Mouse (Mus musculus): ENCODE results near the gene Kank3.
"Not testable (repeated sequence)": the region's sequence is repeated elsewhere in the genome, so short reads cannot be mapped to it uniquely, and the experiment has no call there.

The Kank3 gene

GRCm38 (mm10) chr17:33808192-33808591, 2.1 kb upstream of the Kank3 start:
- no peak for DNase-seq

DNA sequence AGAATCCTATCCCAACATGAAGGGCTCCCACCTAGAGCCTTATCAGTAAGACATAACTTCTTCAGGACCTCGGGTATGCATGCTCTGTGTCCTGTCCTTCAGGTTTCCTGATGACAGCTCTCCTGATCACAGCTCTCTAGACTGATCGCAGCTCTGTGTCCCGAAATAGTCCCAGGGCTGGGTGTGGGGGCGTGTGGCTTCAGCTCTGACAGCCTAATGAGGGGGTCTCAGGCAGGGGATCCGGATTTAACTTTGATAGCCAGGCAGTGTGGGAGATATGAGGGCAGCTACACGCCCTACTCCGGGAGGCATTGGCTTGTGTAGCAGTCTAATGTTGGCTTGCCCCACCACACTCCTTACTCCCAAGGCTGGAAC, 810 bp downstream of the Kank3 start:
- no peak for DNase-seq

DNA sequence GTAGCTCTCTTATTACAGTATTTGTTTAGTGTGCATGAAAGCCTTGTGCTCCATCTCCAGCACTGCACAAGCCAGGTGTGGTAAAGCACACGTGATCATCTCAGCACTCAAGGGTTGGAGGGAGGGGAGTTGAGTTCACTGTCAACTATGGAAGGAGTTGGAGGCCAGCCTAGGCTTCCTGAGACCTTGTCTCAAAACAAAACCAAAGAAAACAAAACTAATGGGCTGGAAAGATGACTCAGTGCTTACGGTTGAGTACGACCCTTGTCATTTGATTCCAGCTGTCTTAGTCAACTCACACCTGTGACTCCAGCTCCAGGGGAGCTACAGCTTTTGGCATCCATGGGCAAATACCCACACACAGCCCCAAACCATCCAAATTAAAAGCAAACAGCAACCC, 2.2 kb downstream of the Kank3 start:
- DNase-seq = no peak

DNA sequence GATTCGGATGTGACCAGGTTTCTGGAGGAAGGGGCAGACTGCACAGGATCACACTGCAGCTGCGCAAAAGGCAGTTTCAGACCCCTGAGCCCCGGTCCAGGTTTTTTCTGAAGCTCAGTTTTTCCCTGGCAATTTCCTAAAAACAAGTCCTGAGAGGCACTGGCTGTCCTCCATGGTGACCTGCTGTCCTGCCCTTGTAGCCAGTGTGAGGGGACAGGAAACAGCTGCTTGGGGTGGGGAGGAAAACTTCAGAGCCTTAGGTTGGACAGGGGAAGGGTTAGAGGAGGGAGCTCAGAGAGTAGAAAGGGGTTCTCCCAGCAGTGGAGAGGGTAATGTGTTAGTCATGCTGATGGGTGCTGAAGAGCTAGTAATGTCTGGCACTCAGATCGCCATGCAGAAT, 2.7 kb downstream of the Kank3 start:
- DNase-seq = no peak

- no peak for DNase-seq
These were observed 5.1 kb downstream of the Kank3 start for GRCm38 (mm10) chr17:33815399-33815798.

GRCm38 (mm10) chr17:33816612-33817011, 6.3 kb downstream of the Kank3 start:
- DNase-seq = no peak

GRCm38 (mm10) chr17:33817184-33817968, 7.1 kb downstream of the Kank3 start:
- peak; percentile 98 for DNase-seq

GRCm38 (mm10) chr17:33817969-33818643, 7.8 kb downstream of the Kank3 start:
- no peak for DNase-seq

DNA sequence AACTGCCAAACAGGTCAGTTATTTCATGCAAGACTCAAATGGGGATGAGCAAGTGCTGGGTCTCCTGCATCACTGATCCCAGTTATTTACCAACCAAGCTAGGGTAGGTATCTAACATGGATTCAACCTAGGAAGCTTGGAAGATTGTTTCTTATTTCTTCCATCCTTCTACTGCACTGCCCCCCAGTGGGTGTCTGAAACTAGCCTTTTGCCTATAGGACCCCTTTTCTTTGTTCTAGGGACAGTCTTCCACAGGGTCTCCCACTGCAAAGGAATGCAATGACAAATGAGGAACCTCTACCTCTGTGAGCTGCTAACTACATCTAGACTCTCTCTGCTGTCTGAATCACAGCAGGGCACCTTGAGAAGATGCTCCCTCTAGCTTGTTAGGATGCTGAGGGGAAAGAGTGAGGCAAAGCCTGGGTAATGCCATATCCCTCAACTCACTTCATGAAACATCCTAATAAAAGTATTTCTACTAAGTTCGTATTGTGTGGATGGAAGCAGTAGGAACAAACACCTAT, 12.2 kb downstream of the Kank3 start:
- DNase-seq = no peak

- DNase-seq = not testable (repeated sequence)
These were observed 12.9 kb downstream of the Kank3 start for GRCm38 (mm10) chr17:33823171-33823570.

GRCm38 (mm10) chr17:33824084-33824996, 14.0 kb downstream of the Kank3 start, which contains the start of the genes Rps28 and Ndufa7:
Gene Rps28 (minus strand): TSS chr17:33824562.
Gene Ndufa7 (plus strand): TSS chr17:33824572.
- peak; percentile 97 for DNase-seq

DNA sequence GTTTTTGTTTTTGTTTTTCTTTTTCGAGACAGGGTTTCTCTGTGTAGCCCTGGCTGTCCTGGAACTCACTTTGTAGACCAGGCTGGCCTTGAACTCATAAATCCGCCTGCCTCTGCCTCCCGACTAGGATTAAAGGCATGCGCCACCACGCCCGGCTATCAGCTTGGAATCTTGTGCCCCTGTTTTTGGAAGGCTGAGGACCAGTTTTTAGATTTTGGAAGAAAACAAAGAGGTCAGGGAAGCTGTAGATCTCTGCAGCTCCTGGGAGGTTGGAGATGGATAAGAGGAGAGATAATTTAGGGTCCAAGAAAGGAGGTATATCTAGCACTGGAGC, 14.6 kb downstream of the Kank3 start:
- not testable (repeated sequence) for DNase-seq

DNA sequence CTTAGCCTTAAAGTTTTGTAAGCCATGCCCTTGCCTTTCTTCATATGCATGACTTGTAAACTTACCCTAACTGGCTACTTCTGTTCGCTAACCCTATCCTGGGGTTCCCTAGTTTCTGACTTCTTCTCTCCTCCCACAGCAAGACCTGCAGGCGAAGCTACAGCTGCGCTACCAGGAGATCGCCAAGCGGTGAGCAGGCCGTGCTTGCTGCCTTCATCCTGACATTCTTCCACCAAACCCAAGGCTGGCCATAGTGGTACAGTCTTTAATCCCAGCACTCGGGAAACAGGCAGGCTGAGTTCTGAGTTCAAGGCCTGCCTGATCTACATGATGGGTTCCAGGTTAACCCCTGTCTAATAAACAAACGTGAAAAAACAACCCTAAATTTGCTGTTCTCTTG, 15.1 kb downstream of the Kank3 start:
- no peak for DNase-seq

GRCm38 (mm10) chr17:33826850-33827249, 16.5 kb downstream of the Kank3 start:
- DNase-seq = peak; percentile 77

DNA sequence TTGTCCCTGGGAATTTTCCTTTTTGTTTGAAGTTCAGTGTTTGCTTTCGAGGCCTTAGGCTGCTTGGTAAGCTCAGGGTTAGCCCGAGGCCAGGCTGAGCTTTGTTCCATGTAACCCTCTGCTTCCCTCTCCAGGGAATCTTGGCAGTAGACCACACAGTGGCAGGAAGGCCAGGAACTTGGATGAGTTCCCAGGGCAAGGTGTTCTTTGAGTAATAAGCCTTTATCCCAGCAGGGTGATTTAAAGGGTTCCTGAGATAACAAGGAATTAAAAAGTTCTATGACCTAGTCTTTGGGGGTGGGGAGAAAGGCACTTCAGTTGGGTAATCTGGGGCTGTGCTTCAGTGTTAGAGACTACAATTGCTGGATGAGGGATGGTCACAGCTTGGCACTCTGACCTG, 18.6 kb downstream of the Kank3 start:
- DNase-seq = no peak

GRCm38 (mm10) chr17:33829561-33829960, 19.2 kb downstream of the Kank3 start:
- DNase-seq = no peak

GRCm38 (mm10) chr17:33842966-33843795, 32.9 kb downstream of the Kank3 start, which contains the start of gene Cd320:
Gene Cd320 (plus strand): TSS chr17:33843091.
- peak; percentile 89 for DNase-seq

DNA sequence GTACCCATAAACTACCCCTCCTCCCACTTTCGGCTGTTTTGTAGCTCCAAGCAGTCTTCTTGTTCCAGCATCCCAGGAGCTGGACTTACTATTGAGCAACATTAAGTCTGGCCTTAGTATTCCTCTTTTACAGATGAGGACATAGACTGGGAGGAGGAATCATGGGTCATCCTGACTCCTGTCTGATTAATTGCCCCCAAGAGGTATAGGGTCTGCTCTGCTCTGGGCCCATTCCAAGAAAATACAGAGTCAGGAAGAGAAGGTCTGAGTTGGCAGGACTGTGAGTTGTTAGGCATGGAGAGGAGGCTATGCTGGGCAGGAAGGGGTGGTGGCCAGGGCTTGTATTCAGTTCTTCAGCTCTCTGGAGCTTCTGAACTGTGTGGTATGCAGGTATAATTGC, 33.9 kb downstream of the Kank3 start:
- DNase-seq = no peak

GRCm38 (mm10) chr17:33848139-33848538, 37.8 kb downstream of the Kank3 start:
- no peak for DNase-seq

- no peak for DNase-seq
These were observed 41.0 kb downstream of the Kank3 start for GRCm38 (mm10) chr17:33851331-33851730.

- DNase-seq = no peak
These were observed 47.5 kb downstream of the Kank3 start for GRCm38 (mm10) chr17:33857816-33858215.

Measured in liver (tissue).